Mouse (Mus musculus): ENCODE measurements around the gene Cdh13. TPM values are rescaled to one million over a fixed set of nuclear protein-coding genes. Genes with fewer than 3 reads are reported as not detected.
A peak's percentile ranks its signal among the peaks of the same experiment; 100 is the strongest.

Gene Cdh13
- total RNA-seq (2021) = 10 to 100 TPM in 1 of 2 experiments, 1 to 10 TPM in 1; 5.9 to 12.6 TPM
- long read RNA-seq, experiment 1, partial matches to known transcripts = 12 of 15 reads
- long read RNA-seq, experiment 1, other reads (novel, unspliced or antisense) = 3 of 15 reads
- long read RNA-seq, experiment 2, partial matches to known transcripts = 8 of 8 reads
- long read RNA-seq, experiment 2, other reads (novel, unspliced or antisense) = 0 of 8 reads

DNA sequence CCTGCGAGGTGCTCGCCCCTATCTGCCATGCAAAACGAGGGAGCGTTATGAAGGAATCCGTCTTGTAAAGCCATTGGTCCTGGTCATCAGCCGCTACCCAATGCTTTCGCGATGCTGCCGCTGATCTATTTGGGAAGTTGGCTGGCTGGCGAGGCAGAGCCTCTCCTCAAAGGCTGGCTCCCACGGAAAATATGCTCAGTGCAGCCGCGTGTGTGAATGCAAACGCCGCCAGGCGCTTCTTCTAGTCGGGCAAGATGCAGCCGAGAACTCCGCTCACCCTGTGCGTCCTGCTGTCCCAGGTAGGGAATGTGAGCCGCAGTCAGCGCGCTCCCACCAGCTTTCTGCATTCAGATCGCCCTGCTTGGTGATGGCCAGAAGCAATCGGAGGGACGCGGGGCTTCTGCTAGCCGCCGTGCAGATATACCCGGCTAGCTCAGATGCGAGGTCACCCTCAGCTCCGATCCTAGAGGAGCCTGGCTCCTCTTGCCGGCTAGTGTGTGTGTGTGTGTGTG lies at the start of gene Cdh13:
Gene Cdh13, plus strand, starts transcription at position 134 of the 512 bp plus-strand sequence.
- peak in 1 of 2 experiments; percentile 18 for DNase-seq (ENCODE audit: low spot score in 2 of 2)

DNA sequence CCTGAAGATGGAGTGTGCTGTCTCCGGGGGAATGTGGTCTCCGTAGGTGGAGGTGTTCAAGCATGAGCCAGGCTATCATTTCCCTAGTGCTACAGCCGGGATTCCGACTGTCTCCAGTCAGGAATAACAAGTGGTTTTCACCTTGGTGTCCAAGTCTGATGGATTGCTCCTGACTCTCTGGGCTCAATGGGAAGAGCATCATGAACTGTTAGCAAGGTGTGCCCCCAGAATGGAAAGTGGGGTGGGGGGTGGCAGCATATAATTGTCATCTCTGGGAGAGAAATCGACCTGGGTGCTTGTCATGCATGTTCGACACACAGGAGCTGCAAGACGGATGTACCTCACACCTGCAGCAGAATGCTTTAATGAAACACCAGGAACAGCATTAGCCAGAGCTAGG lies 47.9 kb upstream of the Cdh13 start:
- no peak for DNase-seq (ENCODE audit: low spot score in 2 of 2)

DNA sequence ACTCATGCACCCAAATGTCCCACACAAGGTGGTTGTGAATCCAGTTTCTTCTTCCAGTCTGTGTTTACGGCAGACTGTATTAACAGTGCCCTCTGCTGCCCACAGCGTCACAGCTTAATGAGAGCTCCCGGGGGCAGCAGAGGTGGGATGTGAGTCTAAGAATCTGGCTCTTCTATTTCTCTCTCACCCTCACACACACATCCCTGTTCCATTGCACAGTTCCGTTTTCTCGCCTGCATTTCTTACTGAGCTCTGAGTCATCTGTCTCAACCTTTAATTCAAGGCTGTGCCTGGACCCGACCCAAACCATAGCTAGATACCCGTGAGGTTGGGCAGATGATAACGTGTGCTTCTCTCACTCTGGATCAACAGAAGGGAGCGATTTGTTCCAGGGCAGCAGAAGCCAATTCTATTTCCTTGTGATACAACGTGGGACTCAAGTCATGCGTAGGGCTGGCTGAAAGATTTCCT lies 46.3 kb upstream of the Cdh13 start:
- DNase-seq (ENCODE audit: low spot score in 2 of 2) = peak; percentile 30 to 56

- no peak for DNase-seq (ENCODE audit: low spot score in 2 of 2)
These were observed 45.4 kb upstream of the Cdh13 start for GRCm38 (mm10) chr8:118238156-118238555.

DNA sequence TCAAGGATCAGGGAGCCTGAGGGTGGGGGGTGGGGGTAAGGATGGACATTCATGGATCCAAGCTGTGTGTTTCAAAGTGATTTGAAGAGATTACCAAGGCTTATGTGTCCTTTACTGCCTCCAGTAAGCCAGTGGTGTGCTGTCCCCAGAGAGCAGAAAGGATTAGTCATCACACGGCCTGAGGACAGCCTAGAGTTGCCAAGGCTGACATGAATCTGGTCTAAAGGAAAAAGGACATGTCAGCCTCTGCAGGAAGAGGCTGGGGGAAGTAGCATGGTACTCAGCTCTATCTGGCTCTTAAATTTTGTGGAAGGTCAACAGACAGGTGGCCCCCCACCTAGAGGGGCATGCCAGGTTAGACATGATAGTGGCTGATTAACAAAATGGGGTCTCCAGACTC lies 44.3 kb upstream of the Cdh13 start:
- DNase-seq (ENCODE audit: low spot score in 2 of 2) = peak in 1 of 2 experiments; percentile 20

- DNase-seq (ENCODE audit: low spot score in 2 of 2) = no peak
These were observed 34.2 kb upstream of the Cdh13 start for GRCm38 (mm10) chr8:118249319-118249718.

- DNase-seq (ENCODE audit: low spot score in 2 of 2) = no peak
These were observed 33.6 kb upstream of the Cdh13 start for GRCm38 (mm10) chr8:118249923-118250322.

DNA sequence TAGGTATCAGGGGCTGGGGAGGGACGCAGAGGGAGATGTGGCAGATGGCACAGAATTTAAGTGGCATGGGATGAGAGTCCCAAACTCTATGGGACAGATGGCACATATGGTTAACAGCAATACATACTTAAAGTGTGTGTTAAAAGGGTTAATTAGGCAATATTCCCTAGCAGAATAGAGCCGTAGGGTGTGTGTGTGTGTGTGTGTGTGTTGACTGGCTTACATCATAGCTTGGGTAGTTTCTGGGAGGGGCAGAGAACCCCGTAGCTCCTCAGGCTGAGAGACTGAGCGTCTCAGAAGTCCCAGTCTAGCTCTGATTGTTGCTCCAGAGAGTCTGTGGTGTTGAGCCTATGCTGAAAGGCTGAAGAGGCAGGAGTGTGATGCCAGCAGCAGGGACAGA lies 20.4 kb upstream of the Cdh13 start:
- DNase-seq (ENCODE audit: low spot score in 2 of 2) = no peak

DNA sequence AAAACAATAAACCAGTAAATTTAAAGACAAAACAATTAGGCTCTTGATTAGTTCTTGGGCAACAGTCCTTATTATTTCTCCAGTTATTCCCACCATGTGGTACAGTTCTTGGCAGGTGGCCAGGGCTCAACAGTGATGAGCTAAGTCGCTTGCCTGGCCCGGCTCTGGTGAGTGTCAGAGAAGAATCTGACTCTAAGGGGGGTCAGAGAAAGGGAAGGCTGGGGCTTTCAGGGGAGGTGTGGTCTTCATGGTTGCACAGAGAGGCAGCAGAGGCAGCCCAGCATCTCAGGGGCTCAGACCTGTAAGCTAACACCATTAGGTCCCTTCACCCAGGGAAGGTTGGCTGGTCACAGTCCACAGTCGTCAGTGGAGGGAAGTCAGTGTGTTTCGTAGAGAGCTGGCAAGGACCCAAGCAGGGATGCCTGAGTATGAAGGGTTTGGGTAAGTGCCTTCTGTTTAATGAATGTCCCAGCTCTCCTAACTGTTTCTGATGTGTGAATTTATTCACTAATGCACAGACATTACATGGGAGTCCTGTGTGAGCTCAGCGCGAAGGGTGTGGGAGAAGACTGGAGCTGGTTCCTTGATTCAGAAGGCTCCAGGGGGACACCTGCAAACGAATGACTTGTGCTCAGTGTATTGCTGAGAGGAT lies 12.7 kb upstream of the Cdh13 start:
- no peak for DNase-seq (ENCODE audit: low spot score in 2 of 2)

- no peak for DNase-seq (ENCODE audit: low spot score in 2 of 2)
These were observed 11.0 kb upstream of the Cdh13 start for GRCm38 (mm10) chr8:118272493-118272892.

- no peak for DNase-seq (ENCODE audit: low spot score in 2 of 2)
These were observed 9.3 kb upstream of the Cdh13 start for GRCm38 (mm10) chr8:118274243-118274642.

DNA sequence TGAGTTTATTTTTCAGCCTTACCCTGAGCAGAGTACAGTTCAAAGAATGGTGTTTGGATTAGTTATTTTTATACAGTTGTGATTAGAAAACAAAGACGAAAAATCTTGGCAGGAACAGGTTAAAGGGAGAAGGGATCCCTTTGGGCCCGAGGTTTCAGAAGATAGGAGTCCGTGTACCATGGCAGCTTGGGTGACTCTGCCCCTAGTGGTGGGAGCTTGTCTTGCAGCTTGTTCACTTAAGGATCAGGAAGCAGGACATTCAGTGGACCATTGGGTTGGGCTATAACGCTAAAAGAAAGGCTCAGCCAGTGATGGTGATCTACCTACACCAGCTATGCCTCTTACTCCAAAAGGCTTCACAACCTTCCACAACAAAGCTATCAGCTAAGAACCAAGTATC lies 8.8 kb upstream of the Cdh13 start:
- peak; percentile 76 for DNase-seq (ENCODE audit: low spot score in 2 of 2)

DNA sequence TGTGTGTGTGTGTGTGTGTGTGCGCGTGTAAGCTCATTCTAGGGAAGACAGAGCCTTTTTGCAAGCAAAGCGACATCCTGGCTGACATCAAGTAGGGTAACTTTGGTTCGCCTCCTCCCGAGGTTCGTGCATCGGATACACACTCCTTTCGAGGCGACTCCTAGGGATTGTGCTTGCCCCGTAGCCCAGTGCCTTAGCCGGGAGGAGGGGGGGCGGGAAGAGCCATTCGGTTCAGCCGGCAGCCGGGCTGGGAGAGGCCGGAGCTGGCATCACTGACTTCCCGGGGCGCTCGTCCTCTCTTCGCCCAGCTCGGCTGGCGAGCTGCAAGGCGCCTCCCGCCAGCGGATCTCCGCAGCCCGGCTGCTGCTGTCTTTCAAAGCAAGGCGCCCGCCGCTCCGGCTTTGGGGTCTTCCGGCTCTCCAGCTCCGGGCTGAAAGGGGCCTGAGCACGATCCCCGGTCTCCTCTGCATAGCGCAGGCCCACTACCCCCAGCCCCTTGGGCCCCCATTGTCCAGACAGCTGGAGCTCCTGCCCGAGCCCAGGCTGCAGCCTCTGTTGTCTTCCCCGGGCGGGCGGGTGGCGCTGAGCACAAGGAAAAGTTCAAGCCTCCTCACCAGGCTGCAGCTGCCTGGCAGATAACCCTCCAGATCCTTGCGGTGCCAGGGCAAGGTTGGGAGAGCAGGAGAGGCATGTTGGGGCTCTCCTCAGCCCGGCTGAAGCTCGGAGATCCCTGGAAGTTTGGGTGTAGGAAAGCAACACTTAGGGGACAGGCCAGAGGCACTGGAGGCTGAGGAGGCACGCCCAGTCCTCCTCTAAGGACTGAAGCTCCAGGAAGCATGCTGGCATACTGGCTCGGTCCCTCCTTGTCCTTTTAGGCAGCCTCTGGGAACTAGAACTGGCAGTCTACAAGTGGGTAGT lies 838 bp downstream of the Cdh13 start:
- DNase-seq (ENCODE audit: low spot score in 2 of 2) = peak; percentile 20 to 25

DNA sequence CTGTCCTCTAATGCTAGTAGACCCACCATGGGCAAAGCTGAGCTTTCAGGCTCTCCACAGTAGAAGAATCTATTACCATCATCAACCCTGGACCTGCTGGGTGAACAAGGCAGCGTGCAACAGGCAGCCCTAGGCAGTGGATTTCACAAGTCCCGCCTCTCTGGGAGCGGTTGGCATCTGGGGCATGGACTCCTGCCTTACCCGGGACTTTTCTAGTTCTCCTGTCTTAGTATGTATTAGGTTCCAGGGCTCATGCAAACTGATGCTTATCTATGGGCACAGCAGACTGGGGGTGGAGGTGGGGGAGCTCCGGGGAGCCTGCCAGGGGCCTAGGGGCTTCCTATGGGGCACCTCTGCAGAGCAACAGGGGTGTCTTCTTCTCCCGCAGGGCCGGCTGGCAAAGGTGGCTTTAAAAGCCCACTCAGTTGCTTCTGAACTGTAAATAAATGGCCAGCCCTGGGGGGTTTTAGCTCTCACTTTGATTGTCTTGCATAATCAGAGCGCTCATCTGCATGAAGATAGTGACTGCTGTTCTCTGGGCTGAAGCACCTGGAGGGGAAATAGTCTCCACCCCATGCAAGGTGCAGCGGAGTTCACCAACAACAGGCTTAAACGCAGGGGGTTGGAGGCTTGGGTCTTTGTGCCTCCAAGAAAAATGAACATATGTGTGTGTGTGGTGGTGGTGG lies 2.2 kb downstream of the Cdh13 start:
- no peak for DNase-seq (ENCODE audit: low spot score in 2 of 2)

DNA sequence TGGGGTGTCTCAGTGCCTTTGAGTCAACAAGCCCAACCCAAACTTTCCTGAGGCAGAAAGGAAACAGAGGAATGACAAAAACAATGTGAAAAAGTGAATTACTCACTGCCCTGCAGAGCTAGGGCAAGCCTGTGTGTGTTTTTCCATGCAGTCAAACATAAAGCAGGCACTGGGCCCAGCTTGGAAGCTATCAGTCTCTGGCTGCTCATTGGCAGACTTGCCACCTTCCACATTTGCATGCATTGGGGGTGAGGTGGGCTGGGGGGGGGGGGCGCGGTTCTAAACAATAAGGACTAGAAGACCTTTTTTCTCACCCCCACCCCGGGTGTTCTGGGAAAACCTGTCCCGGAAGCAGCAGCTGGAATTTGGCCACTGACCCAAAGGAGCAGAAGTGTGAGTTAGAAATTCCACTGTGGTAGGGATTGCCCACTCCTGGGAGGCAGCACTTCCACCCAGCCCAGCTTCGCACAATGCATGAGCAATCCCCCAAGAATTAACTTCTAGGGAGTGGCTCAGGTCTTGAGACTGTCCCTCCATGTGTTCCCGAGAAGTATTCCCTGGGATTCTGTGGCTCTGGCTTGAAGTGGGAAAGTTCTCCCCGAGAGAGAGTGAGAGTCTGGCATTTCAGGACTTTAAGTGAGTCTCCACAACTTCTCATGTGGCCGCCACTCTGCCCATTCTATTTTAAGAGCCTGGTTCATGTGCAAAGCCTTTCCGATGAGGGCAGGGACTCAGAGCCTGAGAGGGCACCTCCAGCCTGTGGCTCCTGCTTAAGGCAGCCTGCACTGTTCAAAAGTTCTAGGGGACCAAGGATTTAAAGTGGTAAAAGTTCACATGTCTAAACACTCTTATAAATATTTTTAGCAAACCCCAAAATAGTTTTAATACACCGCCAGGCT lies 3.0 kb downstream of the Cdh13 start:
- no peak for DNase-seq (ENCODE audit: low spot score in 2 of 2)

DNA sequence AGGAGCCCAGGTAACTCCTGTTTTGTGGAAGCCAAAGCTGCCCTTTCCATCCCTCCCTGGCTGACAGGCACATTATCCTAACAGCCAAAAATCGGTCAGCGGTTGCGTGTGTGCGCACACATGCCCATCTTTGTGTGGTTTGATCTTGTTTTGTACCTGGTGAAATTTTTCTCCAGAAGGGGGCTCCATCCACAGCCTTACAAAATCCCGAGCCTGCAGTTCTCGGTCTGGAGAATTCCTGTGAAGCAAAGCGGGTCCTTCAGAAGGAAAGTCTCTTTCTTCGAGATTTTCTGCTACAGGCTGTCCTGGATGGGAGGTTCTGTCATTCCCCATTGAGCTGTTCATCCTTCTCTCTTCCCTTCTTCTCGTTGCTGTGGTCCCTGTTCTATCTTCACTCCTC lies 4.0 kb downstream of the Cdh13 start:
- DNase-seq (ENCODE audit: low spot score in 2 of 2) = no peak

- DNase-seq (ENCODE audit: low spot score in 2 of 2) = no peak
These were observed 4.9 kb downstream of the Cdh13 start for GRCm38 (mm10) chr8:118288259-118288952.

DNA sequence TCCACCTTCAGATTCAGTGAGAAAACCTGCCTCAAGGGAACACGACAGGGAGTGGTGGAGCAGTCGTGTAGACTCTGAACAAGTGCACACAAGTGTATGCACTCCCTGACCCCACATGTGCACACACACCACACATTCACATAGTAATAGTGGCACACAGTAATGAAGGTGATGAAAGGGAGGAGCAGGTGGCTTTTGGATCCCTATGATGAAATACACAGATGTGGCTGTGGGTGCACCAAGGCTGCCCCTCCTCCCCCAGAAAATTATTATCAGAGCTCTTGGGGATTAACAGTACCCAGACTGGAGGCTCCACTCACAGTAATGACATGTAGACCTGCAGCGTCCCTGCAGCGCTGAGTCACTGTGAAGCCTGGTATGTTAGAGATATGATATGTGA lies 5.6 kb downstream of the Cdh13 start:
- no peak for DNase-seq (ENCODE audit: low spot score in 2 of 2)

- DNase-seq (ENCODE audit: low spot score in 2 of 2) = no peak
These were observed 6.0 kb downstream of the Cdh13 start for GRCm38 (mm10) chr8:118289525-118289924.
